Mouse (Mus musculus) granulocyte monocyte progenitor cell, adult 5-6 weeks (primary cell): ENCODE data around the gene Ccdc9. TPM values are rescaled to one million over a fixed set of nuclear protein-coding genes. Genes with fewer than 3 reads are reported as not detected.

Source experiments
- total RNA-seq, 2 experiments: library from RNA; stranded (forward) in 1 of 2; stranded (reverse) in 1 of 2; fragments of 200-712, 200-1000 nt in 1 of 2; fragments of >200 nt in 1 of 2; fragmentation: Nextera tagmentation in 1 of 2; gene quantifications; 2 replicates each; pipeline ENCODE4 v1.2.3; 2014 to 2017

Gene Ccdc9
- total RNA-seq, 2 experiments from 2014 or later, result 50.9 to 62.0 TPM

Other genes starting within 250 kb of the Ccdc9 start
- 12.2 and 21.8 TPM in 2 replicates for gene Bicra, start 238.9 kb downstream of the Ccdc9 start, total RNA-seq (2014; fragmentation: Nextera tagmentation)
- gene Bicra, start 238.9 kb downstream of the Ccdc9 start, total RNA-seq (2017), result 0.34 and 0.93 TPM in 2 replicates
- gene Zfp541, start 225.0 kb downstream of the Ccdc9 start, total RNA-seq (2014; fragmentation: Nextera tagmentation), result not detected in 2 replicates
- gene Zfp541, start 225.0 kb downstream of the Ccdc9 start, total RNA-seq (2017), result 0.31 TPM in 1 of 2 replicates, not detected in the other
- 81.0 and 105 TPM in 2 replicates for gene Napa, start 188.3 kb downstream of the Ccdc9 start, total RNA-seq (2014; fragmentation: Nextera tagmentation)
- 38.5 and 39.5 TPM in 2 replicates for gene Napa, start 188.3 kb downstream of the Ccdc9 start, total RNA-seq (2017)
- gene Kptn, start 166.9 kb downstream of the Ccdc9 start, total RNA-seq (2014; fragmentation: Nextera tagmentation), result 19.2 and 20.9 TPM in 2 replicates
- gene Kptn, start 166.9 kb downstream of the Ccdc9 start, total RNA-seq (2017), result 9.7 and 11.2 TPM in 2 replicates
- not detected in 2 replicates for gene Slc8a2, start 157.0 kb downstream of the Ccdc9 start, total RNA-seq (2014; fragmentation: Nextera tagmentation)
- not detected in 2 replicates for gene Slc8a2, start 157.0 kb downstream of the Ccdc9 start, total RNA-seq (2017)
- gene Meis3, start 111.7 kb downstream of the Ccdc9 start, total RNA-seq (2014; fragmentation: Nextera tagmentation), result not detected in 2 replicates
- not detected in 2 replicates for gene Meis3, start 111.7 kb downstream of the Ccdc9 start, total RNA-seq (2017)
- 5.5 and 8.7 TPM in 2 replicates for gene Dhx34, start 64.8 kb downstream of the Ccdc9 start, total RNA-seq (2014; fragmentation: Nextera tagmentation)
- 4.4 and 9.4 TPM in 2 replicates for gene Dhx34, start 64.8 kb downstream of the Ccdc9 start, total RNA-seq (2017)
- gene C5ar2, start 42.6 kb downstream of the Ccdc9 start, total RNA-seq (2014; fragmentation: Nextera tagmentation), result 0.15 TPM in 1 of 2 replicates, not detected in the other
- 0.13 and 0.93 TPM in 2 replicates for gene C5ar2, start 42.6 kb downstream of the Ccdc9 start, total RNA-seq (2017)
- gene C5ar1, start 27.3 kb downstream of the Ccdc9 start, total RNA-seq (2014; fragmentation: Nextera tagmentation), result 0.21 TPM in 1 of 2 replicates, not detected in the other
- 0.67 and 1.1 TPM in 2 replicates for gene C5ar1, start 27.3 kb downstream of the Ccdc9 start, total RNA-seq (2017)
- 13.6 and 14.6 TPM in 2 replicates for gene Inafm1, start 13.2 kb downstream of the Ccdc9 start, total RNA-seq (2014; fragmentation: Nextera tagmentation)
- 3.2 and 3.3 TPM in 2 replicates for gene Inafm1, start 13.2 kb downstream of the Ccdc9 start, total RNA-seq (2017)
- gene Bbc3, start 21.6 kb upstream of the Ccdc9 start, total RNA-seq (2014; fragmentation: Nextera tagmentation), result 0.53 and 1.1 TPM in 2 replicates
- gene Bbc3, start 21.6 kb upstream of the Ccdc9 start, total RNA-seq (2017), result 1.3 and 2.2 TPM in 2 replicates
- gene Sae1, start 101.0 kb upstream of the Ccdc9 start, total RNA-seq (2014; fragmentation: Nextera tagmentation), result 131 and 137 TPM in 2 replicates
- gene Sae1, start 101.0 kb upstream of the Ccdc9 start, total RNA-seq (2017), result 409 and 421 TPM in 2 replicates
- gene Zc3h4, start 114.1 kb upstream of the Ccdc9 start, total RNA-seq (2014; fragmentation: Nextera tagmentation), result 42.3 and 57.9 TPM in 2 replicates
- 20.9 and 40.7 TPM in 2 replicates for gene Zc3h4, start 114.1 kb upstream of the Ccdc9 start, total RNA-seq (2017)
- 27.5 and 71.6 TPM in 2 replicates for gene Tmem160, start 166.0 kb upstream of the Ccdc9 start, total RNA-seq (2014; fragmentation: Nextera tagmentation)
- 17.2 and 26.2 TPM in 2 replicates for gene Tmem160, start 166.0 kb upstream of the Ccdc9 start, total RNA-seq (2017)
- not detected in 2 replicates for gene Npas1, start 190.9 kb upstream of the Ccdc9 start, total RNA-seq (2014; fragmentation: Nextera tagmentation)
- not detected in 2 replicates for gene Npas1, start 190.9 kb upstream of the Ccdc9 start, total RNA-seq (2017)